Mouse (Mus musculus) left cerebral cortex, adult 18-20 months (tissue): ENCODE results near the gene Slc19a3. TPM values are rescaled to one million over a fixed set of nuclear protein-coding genes. Genes with fewer than 3 reads are reported as not detected.
"Not testable (repeated sequence)": the region's sequence is repeated elsewhere in the genome, so short reads cannot be mapped to it uniquely, and the experiment has no call there.

Experiments used
- DNase-seq, 2 experiments: peaks; one replicate each; pipeline ENCODE4 v3.0.0; 2021 to 2022; ENCODE audit warnings: low spot score in 2 of 2, mixed read lengths in 1 of 2
- total RNA-seq, 2 experiments: library from RNA; stranded (reverse); gene quantifications; 2 replicates each; pipeline ENCODE4 v1.2.3; 2021

Gene Slc19a3
- total RNA-seq, 2 experiments from 2014 or later: 2.0 to 2.6 TPM

GRCm38 (mm10) chr1:83014477-83014876, 23.8 kb downstream of the Slc19a3 start:
- DNase-seq: no peak

GRCm38 (mm10) chr1:83007471-83007870, 30.8 kb downstream of the Slc19a3 start:
- DNase-seq: no peak

- no peak for DNase-seq
Measured at GRCm38 (mm10) chr1:83006218-83007179, 31.7 kb downstream of the Slc19a3 start.

GRCm38 (mm10) chr1:83000306-83000705, 37.9 kb downstream of the Slc19a3 start, which contains the start of gene Gm47959:
Gm47959 (plus strand) TSS chr1:83000548.
- not testable (repeated sequence) for DNase-seq

GRCm38 (mm10) chr1:82993947-82994346, 44.3 kb downstream of the Slc19a3 start:
- DNase-seq: no peak

- DNase-seq: no peak
Measured at GRCm38 (mm10) chr1:82992093-82992492, 46.2 kb downstream of the Slc19a3 start.

- DNase-seq: no peak
Measured at GRCm38 (mm10) chr1:82991596-82991995, 46.7 kb downstream of the Slc19a3 start.

GRCm38 (mm10) chr1:82991062-82991461, 47.2 kb downstream of the Slc19a3 start:
- DNase-seq: no peak

GRCm38 (mm10) chr1:82987530-82988198, 50.6 kb downstream of the Slc19a3 start:
- peak; percentile 22 to 61 for DNase-seq

GRCm38 (mm10) chr1:82986738-82987137, 51.5 kb downstream of the Slc19a3 start:
- no peak for DNase-seq

- no peak for DNase-seq
Measured at GRCm38 (mm10) chr1:82977840-82978239, 60.4 kb downstream of the Slc19a3 start.

- no peak for DNase-seq
Measured at GRCm38 (mm10) chr1:82975750-82976149, 62.5 kb downstream of the Slc19a3 start.

GRCm38 (mm10) chr1:82974342-82974741, 63.9 kb downstream of the Slc19a3 start:
- DNase-seq: no peak

GRCm38 (mm10) chr1:82973901-82974300, 64.3 kb downstream of the Slc19a3 start:
- DNase-seq: no peak

- no peak for DNase-seq
Measured at GRCm38 (mm10) chr1:82973244-82973643, 65.0 kb downstream of the Slc19a3 start.

- no peak for DNase-seq
Measured at GRCm38 (mm10) chr1:82972046-82972445, 66.2 kb downstream of the Slc19a3 start.

GRCm38 (mm10) chr1:82966413-82966812, 71.8 kb downstream of the Slc19a3 start:
- DNase-seq: no peak

Other genes with a start within 250 kb of the Slc19a3 start
- gene Agfg1, start 199.0 kb downstream of the Slc19a3 start, total RNA-seq: 10 to 100 TPM; 72.5 to 80.7 TPM
- under 1 TPM; 0.49 to 0.59 TPM for gene A030005L19Rik, start 125.1 kb downstream of the Slc19a3 start, total RNA-seq
- gene A030014E15Rik, start 113.5 kb downstream of the Slc19a3 start, total RNA-seq: not detected
- not detected for gene Gm6217, start 107.0 kb downstream of the Slc19a3 start, total RNA-seq
- gene A030003K21Rik, start 95.1 kb downstream of the Slc19a3 start, total RNA-seq: not detected
- not detected for gene Gm7544, start 82.4 kb downstream of the Slc19a3 start, total RNA-seq
- not detected for gene Gm47955, start 78.2 kb downstream of the Slc19a3 start, total RNA-seq
- not detected for gene Gm47959, start 37.9 kb downstream of the Slc19a3 start, total RNA-seq
- not detected for gene Krtap28-10, start 4.0 kb upstream of the Slc19a3 start, total RNA-seq
- gene Gm47969, start 6.5 kb upstream of the Slc19a3 start, total RNA-seq: not detected
- gene A030005K14Rik, start 20.9 kb upstream of the Slc19a3 start, total RNA-seq: not detected
- not detected for gene Krtap28-13, start 22.5 kb upstream of the Slc19a3 start, total RNA-seq
- not detected for gene Ccl20, start 78.3 kb upstream of the Slc19a3 start, total RNA-seq
- under 1 TPM; 0.26 to 0.28 TPM for gene Daw1, start 121.3 kb upstream of the Slc19a3 start, total RNA-seq